Mouse (Mus musculus) ES-Bruce4 (cell line): ENCODE measurements around the gene Msl1.

ENCODE experiments used
- CTCF ChIP-seq: IDR thresholded peaks from one replicate; pipeline ENCODE4 v1.8.1; 2011; ENCODE audit warnings: low read depth, low read length
- EP300 ChIP-seq: IDR thresholded peaks from 2 replicates; pipeline ENCODE4 v1.6.1; 2011; ENCODE audit warnings: low read depth, low read length; ENCODE audit not compliant: insufficient read depth
- POLR2A ChIP-seq: IDR thresholded peaks from one replicate; pipeline ENCODE4 v1.8.1; 2011; ENCODE audit warnings: low read length; ENCODE audit not compliant: insufficient read depth

DNA sequence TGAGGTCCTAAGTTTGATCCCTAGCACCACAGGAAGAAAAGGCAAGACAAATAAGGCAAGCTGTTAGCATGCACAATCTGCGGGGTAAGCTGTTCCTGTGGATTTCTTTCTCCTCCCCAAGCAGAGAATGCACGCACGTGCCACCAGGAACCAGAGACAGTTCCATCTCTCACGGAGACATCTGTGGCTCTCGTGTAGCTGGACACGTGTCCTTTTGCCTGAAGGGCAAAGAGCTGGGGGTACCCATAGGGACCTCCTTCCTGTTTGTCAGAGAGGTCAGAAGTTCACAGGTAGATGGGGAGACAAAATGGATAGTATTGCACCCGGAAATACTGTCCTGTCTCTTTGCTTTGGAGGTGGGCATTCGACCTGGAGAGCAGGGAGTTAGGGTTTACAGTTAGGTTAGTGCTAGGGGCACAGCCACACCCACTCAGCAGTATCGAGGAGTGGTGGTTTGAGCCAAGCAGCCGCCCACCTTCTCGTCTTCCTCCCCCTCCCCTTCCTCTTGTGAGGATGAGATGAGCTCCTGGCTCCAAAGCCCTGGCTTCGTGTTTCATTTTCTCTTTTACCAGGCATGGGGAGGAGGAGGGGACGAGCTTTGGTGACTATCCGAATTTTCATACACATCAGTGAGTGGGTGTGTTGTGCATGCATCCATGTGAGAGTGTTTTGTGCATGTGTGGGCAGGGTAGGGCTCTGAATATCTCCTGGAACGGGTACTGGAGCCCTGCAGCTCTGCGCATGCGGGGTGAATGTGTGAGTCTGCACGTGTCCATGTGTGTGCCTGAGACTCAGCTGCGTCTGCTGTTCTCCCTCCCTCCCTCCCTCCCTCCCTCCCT, 48.2 kb upstream of the Msl1 start:
- TF ChIP-seq EP300 (no peak), POLR2A (no peak), CTCF (no peak)
